Mouse (Mus musculus) retina, postnatal 1 day (tissue): ENCODE results near the gene Arhgdia.
"Not testable (repeated sequence)": the region's sequence is repeated elsewhere in the genome, so short reads cannot be mapped to it uniquely, and the experiment has no call there.

Source experiments
- DNase-seq: peaks from one replicate; pipeline ENCODE4 v3.0.0-alpha.2; 2012

Gene Arhgdia

DNA sequence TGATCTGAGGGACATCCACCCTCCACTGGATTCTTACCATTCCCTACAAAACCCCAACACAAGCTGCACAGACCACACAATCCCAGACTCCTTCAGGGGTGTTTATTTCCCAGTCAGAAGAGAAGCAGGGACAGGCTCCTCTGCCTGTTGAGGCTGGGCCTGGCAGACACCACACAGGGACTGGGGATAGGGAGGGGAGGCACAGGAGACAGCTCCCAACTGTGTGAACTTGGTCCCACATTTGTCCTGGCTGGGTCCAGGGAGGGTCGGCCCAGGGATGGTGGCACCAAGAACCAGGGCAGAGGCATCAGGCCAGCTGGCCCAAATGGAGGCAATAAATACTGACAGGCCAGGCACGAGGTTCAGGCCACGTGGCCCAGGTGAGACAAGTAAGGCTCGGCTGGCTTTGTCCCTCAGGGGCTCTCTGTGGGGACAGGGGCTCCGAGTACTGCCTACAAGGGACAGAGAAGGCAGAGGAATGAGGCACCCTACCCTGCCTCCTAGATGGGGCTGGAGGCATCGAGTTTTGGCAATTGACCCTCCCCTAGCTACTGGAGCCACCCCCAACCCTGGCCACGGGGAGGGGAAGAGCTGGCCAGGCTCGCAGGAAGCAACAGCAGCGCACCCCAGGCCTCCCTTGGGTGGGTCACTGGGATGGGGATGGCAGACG lies 3.3 kb downstream of the Arhgdia start:
- DNase-seq: no peak

DNA sequence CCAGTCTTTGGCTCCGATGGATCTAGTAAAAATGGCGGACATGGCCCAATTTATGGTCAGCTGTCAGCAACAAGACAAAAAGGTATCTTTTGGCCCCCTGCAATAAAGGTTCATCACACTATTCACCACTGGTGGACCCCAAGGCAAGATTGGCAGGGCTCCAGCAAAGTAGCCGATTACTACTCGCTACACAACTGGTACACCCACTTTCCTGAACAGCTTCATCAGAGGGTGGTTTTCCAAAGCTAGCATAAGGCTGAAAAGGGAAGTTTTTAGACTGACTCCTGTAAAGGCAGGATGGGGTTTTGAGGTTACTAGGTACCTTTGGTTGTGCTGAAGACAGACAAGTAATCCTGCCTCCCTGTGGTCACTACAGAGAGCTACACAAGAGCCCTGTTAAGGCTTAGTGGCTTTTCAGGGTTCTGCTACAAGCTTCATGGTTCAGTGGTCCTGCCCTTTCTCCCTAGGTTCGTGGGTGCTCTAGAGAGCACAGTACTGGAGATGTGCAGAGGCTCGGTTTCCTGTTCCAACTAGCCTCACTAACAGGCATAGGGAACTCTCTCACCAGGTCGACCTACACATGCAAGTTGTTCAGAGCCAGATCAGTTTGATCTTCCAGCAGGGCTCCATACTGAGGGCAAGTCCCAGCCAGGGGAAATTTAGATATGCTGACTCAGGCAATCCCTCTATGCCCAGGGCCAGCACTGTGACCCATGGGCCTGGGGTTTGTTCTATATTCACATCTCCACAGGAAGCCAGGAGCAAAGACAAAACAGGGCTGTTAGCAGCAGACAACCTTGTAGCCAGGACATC lies 4.0 kb downstream of the Arhgdia start:
- peak; percentile 24 for DNase-seq

DNA sequence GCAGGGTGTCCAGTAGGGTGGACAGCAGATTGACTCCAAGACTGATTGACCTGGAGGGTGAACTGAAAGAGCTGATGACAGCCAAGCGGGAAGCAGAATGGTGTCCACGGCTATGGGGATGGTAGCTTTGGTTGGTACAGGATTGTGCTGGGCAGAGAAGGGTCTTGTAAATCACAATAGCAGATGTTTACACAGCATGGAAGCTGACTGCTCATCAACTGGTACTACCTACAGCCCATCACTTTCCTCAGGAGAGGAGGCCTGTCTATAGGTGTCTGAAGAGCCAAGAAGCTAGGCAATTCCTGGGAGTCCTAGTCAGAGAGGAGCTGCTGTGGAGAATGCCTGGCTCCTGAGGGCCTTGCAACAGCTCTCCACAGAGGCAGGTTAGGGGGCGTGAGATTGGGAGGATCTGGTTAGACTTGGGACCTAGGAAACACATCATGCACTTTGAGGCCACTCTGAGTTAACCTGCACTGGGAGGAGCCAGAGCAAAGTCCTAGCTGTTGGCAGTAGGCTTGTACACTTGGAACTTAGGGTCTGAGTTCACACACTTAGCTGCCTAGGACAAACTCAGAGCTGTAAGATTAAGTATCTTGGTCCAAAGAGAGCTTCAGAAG lies 5.0 kb downstream of the Arhgdia start:
- no peak for DNase-seq

DNA sequence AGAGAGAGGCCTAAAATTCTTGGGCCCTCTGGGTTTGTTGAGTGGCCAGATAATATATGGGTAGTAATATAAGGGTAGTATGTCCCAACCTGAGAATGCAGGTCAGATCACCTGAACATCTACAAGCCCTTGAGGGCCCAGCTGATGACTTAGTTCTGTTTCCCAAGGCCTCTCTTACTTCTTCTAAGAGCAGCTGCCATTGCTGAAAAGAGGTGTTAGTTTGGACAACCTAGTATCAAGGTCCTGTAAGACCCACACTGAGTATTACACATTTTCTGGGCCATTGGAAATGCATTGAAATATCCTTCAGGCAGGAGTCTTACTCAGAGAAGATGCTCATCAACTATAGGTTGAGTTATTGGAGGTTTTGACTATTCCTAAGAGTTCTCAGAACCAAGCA lies 5.5 kb downstream of the Arhgdia start:
- DNase-seq: no peak

DNA sequence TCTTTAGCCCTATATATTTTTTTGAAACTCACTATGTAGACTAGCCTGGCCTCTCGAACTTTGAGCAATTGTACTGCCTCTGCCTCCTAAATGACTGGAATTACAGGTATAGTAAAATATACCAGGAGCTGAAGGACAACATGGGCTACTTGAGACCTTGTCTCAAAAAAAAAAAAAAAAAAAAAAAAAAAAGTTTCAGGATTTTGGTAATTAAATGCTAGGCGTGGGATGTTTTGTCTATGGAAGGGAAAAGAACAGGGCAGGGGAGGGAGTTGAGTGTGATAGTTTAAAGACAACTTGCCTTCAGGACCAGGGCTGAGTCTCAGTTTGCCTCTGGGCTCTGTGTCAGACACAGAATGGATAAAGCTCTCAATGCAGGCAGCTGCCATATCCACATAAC lies 6.4 kb downstream of the Arhgdia start:
- no peak for DNase-seq

DNA sequence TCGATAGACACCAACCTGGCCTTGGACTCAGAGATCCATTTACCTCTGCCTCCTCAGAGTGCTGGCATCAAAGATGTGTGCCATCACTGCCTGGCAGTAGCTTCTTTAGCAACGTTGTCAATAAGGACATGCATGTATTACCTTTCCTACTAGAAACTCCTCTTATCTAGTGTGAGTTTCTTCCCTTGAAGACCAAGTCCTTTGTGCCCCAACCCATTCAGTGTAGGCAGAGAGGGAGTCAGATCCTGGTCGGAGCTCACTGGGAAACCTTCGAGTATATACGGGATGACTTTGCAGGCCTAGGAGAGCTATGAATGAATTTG lies 7.2 kb downstream of the Arhgdia start:
- DNase-seq: no peak

DNA sequence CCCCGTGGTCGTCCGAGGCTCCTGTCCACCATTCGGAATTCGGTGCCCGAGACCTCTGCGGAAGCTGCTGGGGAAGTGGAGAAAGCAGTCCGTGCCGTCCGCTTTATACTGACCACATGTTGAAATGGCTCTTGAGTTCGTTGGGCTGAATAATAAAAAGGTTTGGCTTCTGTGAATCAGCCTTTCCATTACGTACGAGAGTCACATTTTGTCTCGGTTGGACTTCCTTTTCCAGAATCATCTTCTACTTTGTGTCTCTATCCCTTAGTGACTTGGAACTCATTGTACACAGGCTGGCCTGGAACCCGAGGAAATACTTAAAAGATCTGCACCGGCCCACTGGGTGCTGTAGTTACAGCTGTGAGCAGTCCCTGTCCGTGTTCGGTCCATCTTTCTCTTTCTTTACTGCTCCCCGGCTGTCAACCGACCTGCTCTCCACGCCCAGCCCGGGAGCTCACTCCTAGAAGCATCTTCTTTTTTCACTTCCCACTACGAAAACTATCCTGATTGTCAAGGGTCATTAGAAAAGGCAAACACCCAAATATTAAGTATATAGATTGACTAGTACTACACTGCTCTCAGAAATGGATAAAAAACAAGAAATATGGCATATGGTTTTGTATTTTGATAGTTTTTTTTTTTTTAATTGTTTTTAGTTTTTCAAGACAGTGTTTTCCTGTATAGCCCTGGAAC lies 7.7 kb downstream of the Arhgdia start:
- DNase-seq: no peak

DNA sequence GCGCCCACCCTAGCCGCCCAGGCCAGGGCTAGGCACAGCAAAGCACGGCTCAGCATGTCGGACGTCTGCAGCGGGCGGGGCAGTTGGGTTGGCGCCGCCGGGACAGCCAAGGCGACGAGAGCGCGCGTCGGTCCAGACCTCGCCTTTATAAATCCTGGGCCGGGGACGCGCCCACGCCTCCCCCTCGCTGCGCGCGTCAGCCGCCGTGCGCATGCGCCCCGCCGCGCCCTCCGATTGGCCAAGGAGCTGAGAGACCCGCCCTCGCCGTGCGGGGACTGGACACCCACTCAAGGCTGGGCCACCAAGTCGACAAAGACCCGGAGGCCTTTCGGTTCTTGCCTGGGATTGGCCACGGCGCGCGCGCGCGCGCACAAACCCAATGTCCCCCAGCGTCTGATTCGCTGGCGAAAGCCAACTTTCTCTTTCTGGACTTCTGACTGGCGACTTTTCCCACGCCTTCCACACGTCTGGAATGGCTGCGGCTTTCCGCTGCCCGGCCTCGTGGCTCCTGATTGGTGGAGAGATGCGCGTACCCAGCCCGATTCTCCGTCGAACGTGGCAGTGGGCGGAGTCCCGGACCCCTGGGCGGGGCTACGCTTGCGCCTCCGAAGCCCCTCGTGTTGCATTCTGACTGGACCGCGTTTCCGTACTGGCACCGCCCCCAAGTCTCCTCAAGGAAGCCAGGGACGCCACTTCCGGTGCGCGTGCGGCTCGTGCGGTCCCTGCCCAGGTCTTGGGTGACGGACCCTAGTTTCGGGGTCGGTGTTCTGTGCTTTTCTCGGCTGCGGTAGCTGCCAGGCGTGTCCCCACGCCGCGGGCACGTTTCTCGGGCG lies 8.5 kb downstream of the Arhgdia start, which contains the start of gene P4hb:
P4hb (minus strand) TSS at position 502 of the 833 bp plus-strand sequence.
- peak; percentile 100 for DNase-seq

DNA sequence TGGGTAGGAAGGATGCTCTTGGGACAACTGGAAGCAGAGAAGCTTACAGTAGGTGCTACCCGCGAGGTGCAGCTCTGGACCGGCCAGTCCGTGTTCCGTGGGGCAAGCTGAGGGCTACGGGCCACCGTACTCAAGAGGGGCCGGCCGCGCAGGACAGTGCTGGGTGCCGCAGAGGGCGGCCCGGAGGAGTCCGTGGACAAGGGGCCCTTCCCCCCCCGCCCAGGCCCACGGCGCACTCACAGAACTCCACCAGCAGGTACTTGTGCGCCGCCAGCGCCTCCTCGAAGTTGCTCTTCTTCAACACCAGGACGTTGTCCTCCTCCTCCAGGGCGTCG lies 9.0 kb downstream of the Arhgdia start:
- DNase-seq: no peak

DNA sequence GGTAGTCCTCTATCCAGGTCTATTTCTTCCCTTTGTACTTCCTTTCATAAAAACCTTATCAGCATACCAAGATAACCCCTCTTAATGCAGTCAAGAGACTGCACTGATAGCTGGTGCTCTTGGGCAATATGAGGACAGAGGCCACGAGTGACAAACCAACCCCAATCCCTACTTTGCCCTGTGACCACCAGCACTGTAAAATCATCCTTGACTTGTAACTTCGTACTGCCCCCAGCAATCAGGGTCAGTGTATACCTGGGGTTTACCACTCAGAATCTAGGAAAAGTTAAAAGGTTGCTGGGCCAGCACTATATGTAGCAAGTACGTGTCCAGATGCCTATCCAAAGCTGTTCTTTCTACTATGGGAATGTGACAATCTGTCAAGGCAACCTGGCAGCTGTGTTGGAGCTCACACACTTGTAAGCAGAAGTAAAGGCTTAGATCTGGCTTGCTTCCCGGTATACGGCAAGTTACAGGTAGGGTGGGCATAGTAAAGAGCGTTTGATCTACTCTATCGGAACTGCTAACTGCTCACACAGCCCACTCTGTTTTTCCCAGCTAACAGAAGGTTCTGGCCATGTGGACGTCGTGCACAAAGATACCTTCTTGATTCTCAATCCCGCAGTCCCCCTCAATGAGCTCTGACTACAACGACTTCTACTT lies 9.5 kb downstream of the Arhgdia start:
- DNase-seq: no peak

DNA sequence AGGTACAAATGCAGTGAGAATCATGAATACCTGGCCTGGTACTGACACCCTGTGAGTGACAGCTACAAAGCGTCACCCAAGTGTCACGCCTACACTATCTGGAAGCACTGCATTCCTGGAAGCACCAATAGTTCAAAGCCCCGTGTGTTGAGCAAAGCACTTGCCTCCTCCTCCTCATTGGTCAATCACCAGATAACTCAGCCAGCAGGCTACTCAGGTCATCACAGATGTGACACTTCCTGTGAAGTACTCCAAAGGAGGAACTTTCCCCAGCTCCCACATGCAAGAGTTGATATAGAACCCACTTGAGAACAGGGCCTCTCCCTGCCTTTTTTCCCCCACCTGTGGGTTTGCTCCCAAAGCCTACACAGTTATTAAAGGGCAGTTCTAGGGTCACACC lies 10.3 kb downstream of the Arhgdia start:
- DNase-seq: no peak

DNA sequence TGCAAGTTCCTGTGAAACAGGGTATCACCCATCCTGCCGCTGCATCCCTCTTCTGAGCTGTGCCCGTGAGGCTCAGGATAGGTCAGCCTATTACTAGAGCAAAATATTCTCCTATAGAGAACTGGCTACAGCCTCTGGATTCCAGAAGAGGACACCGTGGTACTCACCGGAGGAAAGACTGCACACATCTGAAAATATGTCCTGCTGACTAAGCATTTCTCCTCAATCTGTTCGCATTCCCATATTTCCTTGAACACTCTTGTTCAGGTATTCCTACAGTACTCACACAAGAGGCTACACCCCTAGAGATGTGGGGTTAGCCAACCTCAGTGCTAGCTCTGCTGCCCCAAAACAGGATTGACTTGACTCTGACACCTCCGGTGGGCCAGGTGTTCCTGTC lies 13.1 kb downstream of the Arhgdia start:
- no peak for DNase-seq

DNA sequence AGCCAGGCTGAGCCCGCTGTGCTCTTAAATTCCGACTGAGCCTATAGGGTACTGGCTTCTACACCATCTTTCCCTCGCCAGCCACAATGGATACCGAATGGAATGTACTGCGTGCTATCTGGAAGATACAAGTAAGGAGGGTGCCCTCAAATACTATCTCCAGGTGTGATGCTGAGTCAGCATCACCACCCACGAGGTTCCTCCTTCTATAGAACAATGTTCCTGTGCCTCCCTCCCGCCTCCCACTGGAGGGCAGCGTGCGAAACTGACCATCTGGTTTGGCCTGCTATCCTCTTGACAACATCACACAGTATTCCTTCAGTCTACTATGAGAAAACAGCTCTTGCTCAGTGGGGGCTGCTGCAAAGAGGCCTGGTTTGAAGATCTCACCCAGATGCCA lies 16.3 kb downstream of the Arhgdia start:
- no peak for DNase-seq

DNA sequence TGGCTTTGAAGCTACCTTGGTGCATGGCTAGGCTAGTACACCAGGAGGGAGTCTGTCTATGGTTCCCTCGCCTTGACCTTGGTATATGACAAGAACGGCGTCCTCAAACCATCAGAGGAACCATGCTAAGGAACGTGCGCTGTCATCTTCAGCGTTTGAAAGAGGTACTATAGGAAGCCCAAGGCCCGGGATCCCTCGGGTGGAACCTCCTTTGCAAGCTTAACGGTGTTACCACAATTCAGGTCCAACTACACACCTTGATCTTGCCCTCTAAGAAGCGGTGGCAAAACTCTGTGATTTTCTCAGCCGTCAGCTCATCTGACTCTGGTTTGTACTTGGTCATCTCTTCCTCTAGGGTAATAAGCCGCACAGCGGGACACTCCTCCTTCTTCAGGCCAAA lies 18.5 kb downstream of the Arhgdia start:
- DNase-seq: no peak

DNA sequence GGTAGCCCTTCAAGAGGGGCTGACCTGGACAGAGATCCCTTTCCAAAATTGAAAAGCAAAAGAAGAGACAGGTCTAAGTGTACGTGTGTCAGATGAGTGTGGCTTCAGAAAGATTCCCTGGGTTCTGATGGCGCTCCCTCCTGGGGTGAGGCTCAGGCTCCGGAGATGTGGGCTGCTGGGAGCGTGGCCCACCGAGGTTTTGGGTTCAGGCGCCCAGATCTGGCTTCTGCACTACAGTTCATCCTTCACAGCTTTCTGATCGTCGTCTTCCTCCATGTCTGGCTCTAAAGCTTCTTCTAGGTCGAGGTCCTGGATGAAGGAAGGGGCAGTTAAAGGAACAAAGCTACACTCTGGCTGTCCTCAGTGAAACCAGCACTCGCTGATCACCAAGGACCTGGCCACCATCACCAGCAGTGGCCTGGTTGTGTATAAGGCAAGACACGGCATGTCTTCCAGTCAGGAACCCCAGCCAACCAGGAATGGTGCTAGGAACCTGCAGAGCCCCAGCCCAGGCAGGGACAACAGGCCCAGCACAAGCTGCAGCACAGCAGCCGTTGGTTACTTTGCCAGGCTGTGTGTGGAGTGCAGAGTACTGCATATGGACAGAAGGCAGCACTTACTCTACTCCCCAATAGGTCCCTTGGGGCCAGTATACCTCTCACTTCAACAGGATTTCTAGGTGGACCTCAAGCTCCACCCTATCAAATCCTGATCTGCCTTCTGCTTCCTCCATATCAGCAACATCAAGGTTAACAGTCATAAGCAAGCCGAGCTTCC lies 20.3 kb downstream of the Arhgdia start:
- no peak for DNase-seq

DNA sequence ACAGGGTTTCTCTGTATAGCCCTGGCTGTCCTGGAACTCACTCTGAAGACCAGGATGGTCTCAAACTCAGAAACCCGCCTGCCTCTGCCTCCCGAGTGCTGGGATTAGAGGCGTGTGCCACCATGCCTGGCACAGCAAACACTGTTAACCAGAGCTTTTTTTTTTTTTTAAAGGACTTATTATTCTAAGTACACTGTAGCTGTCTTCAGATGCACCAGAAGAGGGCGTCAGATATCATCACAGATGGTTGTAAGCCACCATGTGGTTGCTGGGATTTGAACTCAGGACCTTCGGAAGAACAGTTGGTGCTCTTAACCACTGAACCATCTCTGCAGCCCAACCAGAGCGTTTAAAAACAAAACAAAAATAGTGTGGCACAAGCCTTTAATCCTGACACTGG lies 22.6 kb downstream of the Arhgdia start:
- not testable (repeated sequence) for DNase-seq

DNA sequence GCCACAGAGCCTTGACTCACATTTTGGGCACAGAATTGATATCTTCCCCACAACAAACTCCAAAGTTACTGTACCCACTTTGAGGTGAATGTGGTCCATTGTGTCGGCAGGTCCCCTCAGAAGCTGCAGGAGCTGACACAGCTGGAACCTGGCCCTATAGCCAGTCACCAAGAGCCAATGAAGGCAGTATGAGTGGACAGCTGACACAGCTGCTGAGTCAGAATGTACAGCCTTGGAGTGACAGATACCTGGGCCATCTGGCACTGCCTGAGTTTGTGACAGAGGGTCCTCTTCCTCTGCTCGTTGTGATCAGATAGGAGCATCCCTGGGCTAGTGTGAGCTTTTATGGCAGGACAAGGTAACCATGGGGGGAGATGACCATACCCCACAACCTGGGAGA lies 26.2 kb downstream of the Arhgdia start:
- DNase-seq: no peak

DNA sequence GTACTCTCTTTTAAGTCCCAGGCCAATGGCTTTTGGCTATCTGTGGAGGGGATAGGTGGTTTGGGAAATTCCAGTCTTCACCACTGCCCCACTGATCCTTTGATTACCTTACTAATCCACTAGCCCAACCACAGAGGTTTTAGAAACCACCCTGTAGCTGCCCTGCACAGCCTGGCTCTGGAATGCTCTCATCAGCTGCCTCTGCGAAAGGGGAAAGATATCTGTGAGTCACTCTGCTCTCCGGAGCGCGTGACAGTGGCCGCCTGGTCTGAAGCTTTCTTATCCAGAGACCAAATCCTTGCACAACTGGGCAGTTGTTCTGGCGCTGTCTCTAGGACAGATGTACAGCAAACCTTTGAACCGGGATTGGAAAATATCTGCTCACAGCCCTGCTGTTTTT lies 26.6 kb downstream of the Arhgdia start:
- no peak for DNase-seq

DNA sequence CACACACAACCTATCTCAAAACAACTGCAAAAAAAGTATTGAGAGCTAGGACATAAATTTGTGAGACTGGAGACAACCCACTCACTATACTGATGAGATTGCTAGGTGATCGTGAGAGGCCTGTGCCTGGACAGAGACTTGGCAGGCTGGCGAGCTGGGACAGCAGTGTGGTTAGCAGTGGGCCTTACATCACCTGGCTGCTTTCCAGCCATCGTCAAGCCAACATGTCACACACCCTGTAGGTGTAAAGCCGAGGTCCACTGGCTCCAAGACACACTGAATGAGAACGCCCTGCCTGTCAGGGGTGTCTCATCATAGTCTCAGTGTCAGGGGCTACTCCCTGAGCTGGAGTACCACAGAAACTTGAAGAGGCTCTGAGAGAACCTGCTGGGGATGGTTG lies 28.7 kb downstream of the Arhgdia start:
- DNase-seq: no peak

DNA sequence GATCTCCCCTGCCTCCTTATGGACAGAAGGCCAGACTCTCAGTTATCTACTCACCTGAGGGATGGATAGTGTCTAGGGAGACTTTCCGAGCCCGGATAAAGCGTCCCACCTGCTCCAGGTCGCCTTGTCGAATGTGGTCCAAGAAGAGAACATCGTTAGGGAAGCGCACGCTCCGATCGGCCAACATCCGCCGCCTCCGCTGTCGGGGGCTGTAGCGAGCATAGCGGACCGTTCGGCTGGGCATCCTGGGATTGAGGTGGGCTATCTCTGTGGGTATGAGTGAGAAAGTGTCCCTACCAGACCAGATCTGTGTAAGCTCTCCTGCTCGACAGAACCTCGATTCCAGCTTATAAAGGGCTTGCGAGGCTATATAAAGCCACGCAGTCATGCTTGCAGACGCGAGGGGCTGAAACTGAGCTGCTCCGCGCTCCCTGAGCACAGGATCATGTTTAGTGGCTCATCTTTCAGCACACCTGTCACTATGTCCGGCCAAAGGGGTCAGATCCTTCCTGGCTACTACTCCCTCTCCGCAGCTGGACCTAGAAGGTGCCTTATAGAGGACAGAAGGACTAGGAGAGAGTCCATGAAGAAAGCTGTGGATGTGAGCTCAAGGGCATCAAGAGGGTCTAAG lies 30.5 kb downstream of the Arhgdia start, which contains the start of gene Ppp1r27:
Ppp1r27 (minus strand) TSS at position 323 of the 631 bp plus-strand sequence.
- DNase-seq: no peak
